Comparison of ENCODE assay signal across 10 mouse cellular contexts in the genomic region with DNA sequence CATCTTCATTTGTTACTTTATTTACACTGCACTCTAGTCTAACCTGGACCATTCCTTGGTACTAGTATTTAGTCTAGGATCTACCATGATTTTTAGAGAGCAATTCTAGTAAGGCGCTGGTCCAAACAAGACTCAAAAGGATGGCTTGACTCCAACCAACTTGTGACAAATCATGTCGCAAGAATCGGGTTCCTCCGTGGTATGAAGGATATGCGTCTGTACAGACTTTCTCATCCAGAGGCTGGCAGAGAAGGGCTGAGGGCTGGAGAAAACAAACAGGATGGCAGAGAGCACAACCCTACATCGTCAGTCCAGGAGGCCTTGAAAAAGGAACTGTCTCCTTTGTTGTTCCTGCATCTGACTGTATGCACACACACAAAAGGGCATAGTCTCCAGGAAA. TPM values are rescaled to one million over a fixed set of nuclear protein-coding genes. Genes with fewer than 3 reads are reported as not detected.
A peak's percentile ranks its signal among the peaks of the same experiment; 100 is the strongest.
DNase-seq lines count a peak whose midpoint lies in the region; ATAC-seq and TF ChIP-seq lines count a peak whose summit lies in the region.
"Had no signal": no experiment of that assay in that cellular context is flagged by ENCODE, and none has a peak within 500 bp of the region (broad histone marks: within the 10 kb centered on the region; RNA-seq: fewer than 3 reads in every experiment).

No protein-coding gene starts in this region.

- peak; percentile 49 for DNase-seq in cerebellum, adult 9-10 months
- no peak for DNase-seq in cerebellum, adult 11-12 months
- DNase-seq in left cerebral cortex, adult 2 months (ENCODE audit: extremely low spot score in 1 of 2, low spot score in 2 of 2), result no peak
- no peak for DNase-seq in left cerebral cortex, postnatal 36 days (ENCODE audit: low spot score in 2 of 2)
- no peak for DNase-seq in spleen, postnatal 36 days (ENCODE audit: low spot score in 2 of 2)

- peaks cover 0 to 10% of the 10 kb centered on the region in 2 experiments; a peak in 3 of 4 replicates for H3K4me1 ChIP-seq in heart, embryonic 14.5 days (ENCODE audit: control insufficient read depth in 2 of 2, insufficient read depth in 2 of 2, low read length in 2 of 2)
- H3K4me1 ChIP-seq in midbrain, embryonic 15.5 days, result peaks cover 31% of the 10 kb centered on the region

- intact Hi-C loops in left cerebral cortex, adult 2 months (cut with DNase I), result loop anchor here (10.0 kb wide), 2 partner anchors 378 to 568 kb away; no protein-coding TSS in a partner anchor
- intact Hi-C loops in left cerebral cortex, postnatal 36 days (cut with DNase I), result no loop called here

- peaks cover 43% of the 10 kb centered on the region for H3K36me3 ChIP-seq in heart, embryonic 14.5 days (ENCODE audit: control insufficient read depth, insufficient read depth, low read length)
- no peaks in the 10 kb centered on the region for H3K36me3 ChIP-seq in midbrain, embryonic 15.5 days (replicated peaks)
- H3K36me3 ChIP-seq: heart, embryonic 15.5 days had no signal

- 84% methylated on average over 6 of the region's 6 CpGs for WGBS in heart, embryonic 14.5 days
- WGBS in midbrain, embryonic 15.5 days, result 83% methylated on average over 6 of the region's 6 CpGs

- H3K27ac ChIP-seq in left cerebral cortex, adult 2 months, result no peak overlapping the region
- H3K27ac ChIP-seq in heart, embryonic 14.5 days (replicated peaks in 1 of 2; ENCODE audit: control insufficient read depth in 1 of 2, insufficient read depth in 1 of 2, low read depth in 2 of 2, low read length in 2 of 2), result no peak overlapping the region
- no peak overlapping the region for H3K27ac ChIP-seq in midbrain, embryonic 15.5 days
- H3K27ac ChIP-seq: heart, embryonic 15.5 days had no signal

- no peak overlapping the region for H3K9ac ChIP-seq in heart, embryonic 14.5 days (ENCODE audit: low read length)
- H3K9ac ChIP-seq in midbrain, embryonic 15.5 days, result no peak overlapping the region
- H3K9ac ChIP-seq: heart, embryonic 15.5 days had no signal

- no peak for ATAC-seq in heart, embryonic 14.5 days (ENCODE audit: insufficient number of reproducible peaks, insufficient read depth, low FRiP score, low read depth)
- ATAC-seq in midbrain, embryonic 15.5 days (replicated peaks), result no peak
- ATAC-seq in CD4-positive, CD25-positive, alpha-beta regulatory T cell, adult 4 months, result no peak

- TF ChIP-seq CTCF in left cerebral cortex, adult 2 months (IDR thresholded peaks at IDR 0.05), result no peak

- H3K27me3 ChIP-seq in heart, embryonic 14.5 days (ENCODE audit: control insufficient read depth, insufficient read depth, low read length), result no peaks in the 10 kb centered on the region
- no peaks in the 10 kb centered on the region for H3K27me3 ChIP-seq in midbrain, embryonic 15.5 days (replicated peaks)
- H3K27me3 ChIP-seq: heart, embryonic 15.5 days had no signal

- no peaks in the 10 kb centered on the region for H3K9me3 ChIP-seq in heart, embryonic 14.5 days (ENCODE audit: control insufficient read depth, low read length)
- H3K9me3 ChIP-seq in midbrain, embryonic 15.5 days, result no peaks in the 10 kb centered on the region
- H3K9me3 ChIP-seq: heart, embryonic 15.5 days had no signal

- H3K4me2 ChIP-seq in heart, embryonic 14.5 days (ENCODE audit: low read length), result peak overlapping the region; percentile 77; the same call in 1 of the 2 replicates
- 0 out of 2 replicates have a peak overlapping the region, but pooled peaks have one; percentile 8 for H3K4me2 ChIP-seq in midbrain, embryonic 15.5 days

- peak overlapping the region; percentile 97; the same call in 1 of the 2 replicates for H3K4me3 ChIP-seq in left cerebral cortex, adult 2 months
- H3K4me3 ChIP-seq in heart, embryonic 14.5 days (ENCODE audit: control insufficient read depth in 1 of 2, insufficient read depth in 1 of 2, low read depth in 1 of 2, low read length in 2 of 2), result no peak overlapping the region
- H3K4me3 ChIP-seq in midbrain, embryonic 15.5 days, result no peak overlapping the region

RNA-seq across cellular contexts. Expression of gene Fbxl3, which starts 2.7 kb away (rescaled TPM):
- 100 to 1,000 TPM in 1 of 2 experiments, 10 to 100 TPM in 1; 99.8 to 105 TPM for total RNA-seq in left cerebral cortex, adult 2 months (2021)
- total RNA-seq in left cerebral cortex, postnatal 36 days (2021), result 10 to 100 TPM; 83.0 to 99.0 TPM
- polyA plus RNA-seq in heart, embryonic 14.5 days (2014; fragmentation: Nextera tagmentation; extraction: Ambion mirVana), result 30.1 and 31.1 TPM in 2 replicates
- polyA plus RNA-seq in midbrain, embryonic 15.5 days (2015; fragmentation: Nextera tagmentation; extraction: Ambion mirVana), result 21.4 and 22.0 TPM in 2 replicates
- 10 to 100 TPM; 29.5 to 34.3 TPM for polyA plus RNA-seq in CD4-positive, CD25-positive, alpha-beta regulatory T cell, adult 4 months (2017; shearing (Covaris generic))

RNA-seq across cellular contexts. Expression of gene Cln5, which starts 26.6 kb away (rescaled TPM):
- 10 to 100 TPM in 1 of 2 experiments, 1 to 10 TPM in 1; 7.7 to 11.6 TPM for total RNA-seq in left cerebral cortex, adult 2 months (2021)
- 1 to 10 TPM; 8.6 TPM for total RNA-seq in left cerebral cortex, postnatal 36 days (2021)
- polyA plus RNA-seq in heart, embryonic 14.5 days (2014; fragmentation: Nextera tagmentation; extraction: Ambion mirVana), result 28.5 and 29.8 TPM in 2 replicates
- 11.6 and 12.1 TPM in 2 replicates for polyA plus RNA-seq in midbrain, embryonic 15.5 days (2015; fragmentation: Nextera tagmentation; extraction: Ambion mirVana)
- 10 to 100 TPM; 16.4 to 19.2 TPM for polyA plus RNA-seq in CD4-positive, CD25-positive, alpha-beta regulatory T cell, adult 4 months (2017; shearing (Covaris generic))

RNA-seq across cellular contexts. Expression of gene Acod1, which starts 49.8 kb away (rescaled TPM):
- total RNA-seq in left cerebral cortex, adult 2 months (2021), result not detected
- total RNA-seq in left cerebral cortex, postnatal 36 days (2021), result not detected
- 0.09 TPM in 1 of 2 replicates, not detected in the other for polyA plus RNA-seq in heart, embryonic 14.5 days (2014; fragmentation: Nextera tagmentation; extraction: Ambion mirVana)
- polyA plus RNA-seq in midbrain, embryonic 15.5 days (2015; fragmentation: Nextera tagmentation; extraction: Ambion mirVana), result 0.13 TPM in 1 of 2 replicates, not detected in the other
- under 1 TPM; 0.16 to 0.23 TPM for polyA plus RNA-seq in CD4-positive, CD25-positive, alpha-beta regulatory T cell, adult 4 months (2017; shearing (Covaris generic))
- polyA plus RNA-seq: heart, embryonic 15.5 days; liver, embryonic 16.5 days had no signal
